Mouse (Mus musculus) kidney, postnatal 0 days (tissue): Measurements from ENCODE around the gene Per3. TPM values are rescaled to one million over a fixed set of nuclear protein-coding genes. Genes with fewer than 3 reads are reported as not detected.
A peak's percentile ranks its signal among the peaks of the same experiment; 100 is the strongest.

Experiments used
- ATAC-seq: fragments of 200-750 bp; cut with Nextera tagmentation; replicated peaks from 2 replicates; pipeline ENCODE4 v1.8.0; 2017; ENCODE audit warnings: low read depth, moderate number of reproducible peaks, moderate TSS enrichment, moderate library complexity; ENCODE audit not compliant: low FRiP score
- DNase-seq: peaks from one replicate; pipeline ENCODE4 v3.0.0-alpha.2; 2016; ENCODE audit warnings: low spot score
- H3K27ac ChIP-seq: fragments of 300-500 bp; sonication (generic); 2 replicates; pipeline ENCODE4 v1.5.1; 2014; ENCODE audit warnings: mild to moderate bottlenecking
- H3K27me3 ChIP-seq: fragments of 300-500 bp; sonication (generic); 2 replicates; pipeline ENCODE4 v1.6.1; 2014; ENCODE audit warnings: low read length, mixed read lengths; ENCODE audit not compliant: insufficient read depth
- H3K36me3 ChIP-seq: fragments of 300-500 bp; sonication (generic); 2 replicates; pipeline ENCODE4 v1.6.1; 2014; ENCODE audit warnings: low read length, mixed read lengths; ENCODE audit not compliant: insufficient read depth
- H3K4me1 ChIP-seq: fragments of 300-500 bp; sonication (generic); replicated peaks from 2 replicates; pipeline ENCODE4 v1.6.1; 2014; ENCODE audit warnings: antibody characterized with exemption, low read length, mixed read lengths; ENCODE audit not compliant: insufficient read depth
- H3K4me2 ChIP-seq: fragments of 300-500 bp; sonication (generic); 2 replicates; pipeline ENCODE4 v1.6.1; 2014; ENCODE audit warnings: mild to moderate bottlenecking, low read length, moderate library complexity, mixed read lengths
- H3K4me3 ChIP-seq: fragments of 300-500 bp; sonication (generic); replicated peaks from 2 replicates; pipeline ENCODE4 v1.5.1; 2014; ENCODE audit warnings: low read depth, low read length
- H3K9ac ChIP-seq: fragments of 300-500 bp; sonication (generic); 2 replicates; pipeline ENCODE4 v1.6.1; 2014; ENCODE audit warnings: low read depth, low read length
- H3K9me3 ChIP-seq: fragments of 300-500 bp; sonication (generic); replicated peaks from 2 replicates; pipeline ENCODE4 v1.6.1; 2016; ENCODE audit warnings: low read length, inconsistent platforms, mixed read lengths
- CTCF ChIP-seq: IDR thresholded peaks from 2 replicates; pipeline ENCODE4 v1.5.1; 2016; ENCODE audit warnings: antibody characterized with exemption, low read depth, mild to moderate bottlenecking, moderate library complexity
- WGBS: fragments of 180-500 bp; shearing (Covaris S2); extraction: QIAGEN DNeasy Blood & Tissue Kit; methylation state at CpG from one replicate; pipeline ENCODE4 v1.1.7; 2014; 5-methylcytosine and 5-hydroxymethylcytosine counted together
- polyA plus RNA-seq: library from polyadenylated mRNA; unstranded; fragments of >200 nt; fragmentation: Nextera tagmentation; extraction: Ambion mirVana; gene quantifications from 2 replicates; pipeline ENCODE4 v1.2.1, GENCODE M21; 2015

Per3 gene
- polyA plus RNA-seq, 1 experiment from 2014 or later: 6.0 TPM

DNA sequence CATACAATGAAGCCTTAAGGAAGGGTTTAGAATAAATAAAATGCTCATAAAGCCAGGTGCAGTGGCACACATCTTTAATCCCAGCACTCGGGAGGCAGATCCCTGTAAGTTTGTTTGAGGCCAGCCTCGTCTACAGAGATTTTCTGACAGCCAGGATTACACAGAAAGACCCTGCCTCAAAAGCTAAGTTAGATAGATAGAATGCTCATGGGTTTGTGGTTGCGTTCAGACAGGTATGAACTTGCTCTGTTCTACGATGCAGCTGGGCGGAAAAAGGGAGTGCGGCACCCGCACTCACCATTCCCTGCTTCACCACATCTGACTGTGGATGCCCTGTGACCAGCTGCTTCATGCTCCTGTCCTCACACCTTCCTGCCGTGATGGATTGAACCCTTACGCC, 65.0 kb downstream of the Per3 start:
- Histone ChIP-seq H3K9ac (no peak overlapping the region), H3K27ac (no peak overlapping the region), H3K4me3 (no peak overlapping the region), H3K27me3 (no peaks in the 10 kb centered on the region), H3K4me2 (no peak overlapping the region), H3K4me1 (no peaks in the 10 kb centered on the region), H3K36me3 (no peaks in the 10 kb centered on the region), H3K9me3 (no peaks in the 10 kb centered on the region)
- no peak for TF ChIP-seq CTCF
- DNase-seq: no peak
- no peak for ATAC-seq
- 69% methylated on average over 9 of the region's 9 CpGs for WGBS

DNA sequence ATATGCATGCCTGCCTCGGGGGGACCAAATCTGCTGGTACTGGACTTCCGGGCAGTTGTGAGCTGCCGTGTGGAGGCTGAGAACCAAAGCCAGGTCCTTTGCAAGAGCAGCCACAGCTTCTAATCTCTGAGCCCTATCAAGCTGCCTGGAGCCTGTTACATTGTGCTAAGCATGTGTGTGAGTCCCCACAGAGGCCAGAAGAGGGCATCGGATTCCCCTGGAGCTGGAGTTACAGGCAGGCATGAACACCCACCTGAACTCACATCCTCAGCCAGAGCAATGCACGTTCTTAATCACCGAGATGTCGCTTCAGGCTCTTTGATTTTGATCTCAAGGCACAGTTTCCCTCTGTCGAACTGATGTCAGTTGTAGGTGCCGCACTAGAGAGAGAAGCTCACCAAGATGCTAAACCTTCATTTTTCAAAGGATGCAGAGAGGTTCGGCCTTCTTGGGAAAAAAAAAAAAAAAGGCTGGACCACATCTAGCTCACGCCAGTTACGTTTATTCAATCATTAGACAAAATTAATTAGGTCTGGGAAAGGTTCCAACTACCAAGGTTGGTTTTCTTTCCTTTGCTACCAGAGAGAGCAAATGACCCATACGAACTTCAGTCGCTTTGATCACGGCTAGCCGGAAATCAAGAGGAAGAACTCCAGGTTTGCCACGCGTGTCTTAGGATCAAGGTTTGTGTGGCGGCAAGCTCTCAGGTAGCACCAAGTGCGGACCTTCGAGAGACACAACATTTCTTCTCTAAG, 66.1 kb downstream of the Per3 start:
- Histone ChIP-seq H3K4me1 (no peaks in the 10 kb centered on the region), H3K27ac (no peak overlapping the region), H3K36me3 (no peaks in the 10 kb centered on the region), H3K9me3 (no peaks in the 10 kb centered on the region), H3K4me3 (no peak overlapping the region), H3K4me2 (no peak overlapping the region), H3K9ac (no peak overlapping the region), H3K27me3 (no peaks in the 10 kb centered on the region)
- no peak for DNase-seq
- ATAC-seq: no peak
- TF ChIP-seq CTCF: peak; percentile 41; the same call in 1 of the 2 replicates
- WGBS: 51% methylated on average over 21 of the region's 21 CpGs

DNA sequence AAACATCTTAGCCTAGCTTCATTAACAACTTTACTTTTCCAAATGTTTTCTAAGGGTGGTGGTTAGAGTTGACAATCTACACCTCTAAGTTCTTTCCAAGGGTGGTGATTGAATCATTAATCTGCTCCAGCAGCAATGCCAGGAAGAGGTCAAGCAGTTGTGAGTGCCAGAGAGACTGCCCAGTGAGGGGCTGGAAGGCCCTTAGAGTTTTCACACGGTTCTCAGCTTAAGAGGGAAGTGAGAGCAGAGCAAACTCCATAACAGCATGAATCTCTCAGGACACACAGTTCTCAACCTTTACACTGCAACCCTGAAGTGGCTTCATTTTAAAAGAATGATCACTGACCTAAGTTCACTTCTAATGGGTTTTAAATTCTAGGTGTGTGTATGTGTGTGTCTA, 69.3 kb downstream of the Per3 start:
- no peak overlapping the region for H3K4me3 ChIP-seq
- TF ChIP-seq CTCF: no peak
- H3K9ac ChIP-seq: no peak overlapping the region
- no peak overlapping the region for H3K4me2 ChIP-seq
- DNase-seq (no peak), ATAC-seq (no peak; the same call in 1 of the 2 replicates)
- no peaks in the 10 kb centered on the region for H3K36me3 ChIP-seq
- no peaks in the 10 kb centered on the region for H3K27me3 ChIP-seq
- no peaks in the 10 kb centered on the region for H3K9me3 ChIP-seq
- 6% methylated on average over 1 of the region's 1 CpGs for WGBS
- no peaks in the 10 kb centered on the region for H3K4me1 ChIP-seq
- H3K27ac ChIP-seq: no peak overlapping the region

DNA sequence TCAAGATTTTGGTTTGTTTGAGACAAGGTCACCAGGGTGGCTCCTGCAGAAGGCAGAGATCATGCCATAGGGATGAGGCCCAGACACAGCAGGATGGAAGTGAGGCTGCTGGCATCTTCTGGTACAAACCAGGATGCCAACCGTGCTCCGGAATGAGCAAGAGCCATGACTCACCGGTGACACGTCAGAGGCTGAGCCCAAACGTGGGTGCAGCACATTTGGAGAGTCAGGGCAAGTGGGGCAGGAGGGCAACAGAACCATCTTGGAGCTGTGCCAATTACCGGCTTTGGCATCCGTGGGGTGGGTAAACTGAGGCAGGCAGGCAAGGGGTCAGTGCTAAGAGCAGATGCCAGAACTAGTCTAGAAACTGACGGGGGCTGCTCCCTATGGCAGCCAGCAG, 71.2 kb downstream of the Per3 start:
- Histone ChIP-seq H3K4me3 (no peak overlapping the region), H3K27me3 (no peaks in the 10 kb centered on the region), H3K27ac (no peak overlapping the region), H3K4me1 (no peaks in the 10 kb centered on the region), H3K36me3 (no peaks in the 10 kb centered on the region), H3K4me2 (no peak overlapping the region), H3K9ac (no peak overlapping the region), H3K9me3 (no peaks in the 10 kb centered on the region)
- TF ChIP-seq CTCF: no peak
- DNase-seq (no peak), ATAC-seq (no peak)
- WGBS: 82% methylated on average over 8 of the region's 8 CpGs

DNA sequence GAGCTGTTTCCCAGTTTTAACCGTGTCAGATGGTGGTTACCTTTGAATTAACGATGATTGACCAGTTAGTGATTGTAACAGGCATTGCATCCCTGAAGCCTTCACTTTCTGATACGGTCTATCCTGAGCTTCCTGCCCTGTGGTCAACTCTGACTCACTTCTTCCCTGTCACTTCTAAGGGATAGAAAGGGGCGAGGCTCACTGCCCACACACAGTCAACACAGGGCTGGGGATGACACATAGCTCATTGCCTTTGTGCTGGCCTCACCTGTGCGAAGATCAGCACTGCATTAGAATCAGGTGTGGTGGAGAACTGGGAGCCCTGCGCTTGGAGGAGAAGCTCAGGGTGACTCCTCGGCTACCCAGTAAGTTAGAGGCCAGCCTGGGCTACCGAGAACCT, 75.5 kb downstream of the Per3 start:
- DNase-seq: no peak
- H3K4me2 ChIP-seq: no peak overlapping the region
- no peak overlapping the region for H3K4me3 ChIP-seq
- H3K27ac ChIP-seq: no peak overlapping the region
- no peaks in the 10 kb centered on the region for H3K36me3 ChIP-seq
- ATAC-seq: no peak
- H3K4me1 ChIP-seq: no peaks in the 10 kb centered on the region
- no peaks in the 10 kb centered on the region for H3K27me3 ChIP-seq
- WGBS: 86% methylated on average over 8 of the region's 8 CpGs
- no peaks in the 10 kb centered on the region for H3K9me3 ChIP-seq
- no peak overlapping the region for H3K9ac ChIP-seq
- TF ChIP-seq CTCF: no peak

DNA sequence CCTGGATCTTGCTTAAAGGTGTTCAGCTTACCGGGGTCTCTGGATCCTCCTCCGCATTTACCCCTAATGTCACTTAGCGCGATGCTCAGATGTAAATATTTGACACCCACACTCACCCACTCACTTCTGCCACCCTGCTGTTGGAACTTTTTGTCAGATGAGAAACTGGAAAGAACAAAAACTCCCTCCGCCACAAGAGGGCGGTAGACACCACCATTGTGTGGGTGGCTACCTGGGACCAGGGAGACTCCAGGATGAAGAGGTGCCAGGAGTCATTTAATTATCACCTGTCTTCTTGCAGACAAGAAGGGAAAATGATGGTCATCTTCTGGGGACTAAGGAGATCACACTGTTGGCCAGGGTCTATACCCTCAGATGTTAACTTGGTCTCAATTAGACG, 77.9 kb downstream of the Per3 start:
- no peak overlapping the region for H3K4me2 ChIP-seq
- H3K27ac ChIP-seq: no peak overlapping the region
- no peaks in the 10 kb centered on the region for H3K9me3 ChIP-seq
- H3K27me3 ChIP-seq: no peaks in the 10 kb centered on the region
- ATAC-seq: no peak
- H3K36me3 ChIP-seq: no peaks in the 10 kb centered on the region
- no peaks in the 10 kb centered on the region for H3K4me1 ChIP-seq
- 13% methylated on average over 7 of the region's 7 CpGs for WGBS
- H3K4me3 ChIP-seq: no peak overlapping the region
- peak; percentile 57 for DNase-seq
- peak; percentile 86 for TF ChIP-seq CTCF
- H3K9ac ChIP-seq: no peak overlapping the region

DNA sequence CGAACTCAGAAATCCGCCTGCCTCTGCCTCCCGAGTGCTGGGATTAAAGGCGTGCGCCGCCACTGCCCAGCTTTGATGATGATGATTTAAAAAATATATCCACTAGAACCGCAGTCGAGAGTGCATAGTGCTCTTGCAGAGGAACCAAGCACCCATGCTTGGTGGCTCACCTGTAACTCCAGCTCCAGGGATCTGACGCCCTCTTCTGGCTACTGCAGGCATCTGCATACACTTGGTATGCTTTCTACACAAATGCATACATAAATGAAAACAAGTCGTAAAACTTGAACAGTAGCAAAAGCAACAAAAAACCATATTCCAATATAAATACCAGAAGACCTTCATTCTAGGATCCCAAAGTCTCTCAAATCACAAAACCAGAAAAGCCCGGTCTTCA, 78.9 kb downstream of the Per3 start:
- Histone ChIP-seq H3K4me1 (no peaks in the 10 kb centered on the region), H3K4me3 (no peak overlapping the region), H3K27me3 (no peaks in the 10 kb centered on the region), H3K4me2 (no peak overlapping the region), H3K9me3 (no peaks in the 10 kb centered on the region), H3K9ac (no peak overlapping the region), H3K27ac (no peak overlapping the region), H3K36me3 (no peaks in the 10 kb centered on the region)
- no peak for DNase-seq
- no peak for ATAC-seq
- TF ChIP-seq CTCF: no peak; the same call in 1 of the 2 replicates
- 71% methylated on average over 11 of the region's 11 CpGs for WGBS
